Mouse (Mus musculus) adipocyte (in vitro differentiated cells): ENCODE measurements around the gene Zc3h6.
A peak's percentile ranks its signal among the peaks of the same experiment; 100 is the strongest.

ENCODE experiments used
- DNase-seq: peaks from one replicate; pipeline ENCODE4 v3.0.0-alpha.2; 2016; ENCODE audit warnings: low spot score

Zc3h6 gene

DNA sequence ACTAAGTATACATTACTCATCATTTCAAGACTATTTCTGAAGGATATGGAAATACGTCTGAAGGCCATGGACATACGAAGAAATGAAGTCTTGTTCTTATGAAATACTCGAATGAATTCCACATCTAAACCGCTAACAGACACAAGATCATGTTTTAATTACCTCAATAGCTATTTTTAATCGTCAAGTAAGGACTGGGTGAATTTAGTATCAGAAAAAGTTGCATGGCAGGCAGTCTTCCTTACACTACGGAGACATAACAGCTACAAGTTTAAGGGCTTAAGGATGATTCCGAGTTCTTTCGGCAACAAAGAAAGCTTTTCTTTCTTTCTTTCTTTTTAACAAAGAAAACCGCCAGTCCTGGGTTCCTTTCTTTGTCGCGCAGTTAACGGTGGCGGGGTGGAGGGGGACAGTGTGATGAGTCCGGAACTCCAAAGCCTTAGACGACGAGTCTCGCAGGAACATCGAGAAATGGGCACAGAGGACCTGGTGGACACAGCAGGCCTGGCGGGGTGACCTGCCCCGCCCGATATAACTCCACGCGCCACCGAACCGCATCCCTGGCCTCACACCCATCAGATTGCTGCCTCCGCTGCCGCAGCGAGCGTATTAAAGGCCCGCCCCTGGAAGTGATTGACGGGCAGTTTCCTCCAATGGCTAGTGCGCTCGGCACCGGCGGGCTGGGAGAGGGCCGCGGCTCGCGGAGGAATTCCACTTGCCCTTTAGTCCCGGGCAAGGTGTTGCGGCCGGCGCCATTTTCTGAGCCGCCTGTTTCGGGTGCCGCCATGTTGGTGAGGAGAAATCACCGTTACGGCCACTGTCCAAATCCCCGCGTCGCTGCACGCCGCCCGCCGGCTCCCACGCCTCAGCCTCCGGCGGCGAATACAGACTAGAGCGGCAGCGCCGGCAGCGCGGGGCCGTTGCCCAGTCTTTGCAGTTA, at the start of gene Zc3h6:
Gene Zc3h6, plus strand, starts transcription at position 762 of the 940 bp plus-strand sequence.
- DNase-seq = peak; percentile 99

DNA sequence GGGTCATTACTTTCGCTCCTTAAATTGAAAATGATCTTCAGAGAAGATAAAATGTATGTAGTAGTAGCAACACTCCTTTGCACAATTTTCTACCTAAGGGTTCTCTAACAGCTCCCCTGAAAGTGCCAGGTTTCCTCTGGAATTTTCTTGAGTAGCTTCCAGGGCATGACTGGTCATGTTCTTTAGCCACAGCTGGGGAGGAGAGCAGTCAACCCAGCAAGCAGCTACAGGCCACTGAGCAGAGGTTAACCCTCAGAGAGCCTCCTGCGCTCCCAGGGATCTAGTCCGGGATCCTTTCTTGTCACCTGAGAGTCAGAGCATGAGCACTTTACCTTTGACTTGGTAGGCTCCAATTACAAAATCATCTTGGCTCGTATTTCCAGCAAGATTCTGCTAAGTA, 42.4 kb upstream of the Zc3h6 start:
- no peak for DNase-seq

GRCm38 (mm10) chr2:128928446-128928845, 38.8 kb upstream of the Zc3h6 start:
- no peak for DNase-seq

GRCm38 (mm10) chr2:128930704-128931103, 36.5 kb upstream of the Zc3h6 start:
- DNase-seq = no peak

- DNase-seq = peak; percentile 58
Measured at GRCm38 (mm10) chr2:128936256-128936655, 30.9 kb upstream of the Zc3h6 start.

DNA sequence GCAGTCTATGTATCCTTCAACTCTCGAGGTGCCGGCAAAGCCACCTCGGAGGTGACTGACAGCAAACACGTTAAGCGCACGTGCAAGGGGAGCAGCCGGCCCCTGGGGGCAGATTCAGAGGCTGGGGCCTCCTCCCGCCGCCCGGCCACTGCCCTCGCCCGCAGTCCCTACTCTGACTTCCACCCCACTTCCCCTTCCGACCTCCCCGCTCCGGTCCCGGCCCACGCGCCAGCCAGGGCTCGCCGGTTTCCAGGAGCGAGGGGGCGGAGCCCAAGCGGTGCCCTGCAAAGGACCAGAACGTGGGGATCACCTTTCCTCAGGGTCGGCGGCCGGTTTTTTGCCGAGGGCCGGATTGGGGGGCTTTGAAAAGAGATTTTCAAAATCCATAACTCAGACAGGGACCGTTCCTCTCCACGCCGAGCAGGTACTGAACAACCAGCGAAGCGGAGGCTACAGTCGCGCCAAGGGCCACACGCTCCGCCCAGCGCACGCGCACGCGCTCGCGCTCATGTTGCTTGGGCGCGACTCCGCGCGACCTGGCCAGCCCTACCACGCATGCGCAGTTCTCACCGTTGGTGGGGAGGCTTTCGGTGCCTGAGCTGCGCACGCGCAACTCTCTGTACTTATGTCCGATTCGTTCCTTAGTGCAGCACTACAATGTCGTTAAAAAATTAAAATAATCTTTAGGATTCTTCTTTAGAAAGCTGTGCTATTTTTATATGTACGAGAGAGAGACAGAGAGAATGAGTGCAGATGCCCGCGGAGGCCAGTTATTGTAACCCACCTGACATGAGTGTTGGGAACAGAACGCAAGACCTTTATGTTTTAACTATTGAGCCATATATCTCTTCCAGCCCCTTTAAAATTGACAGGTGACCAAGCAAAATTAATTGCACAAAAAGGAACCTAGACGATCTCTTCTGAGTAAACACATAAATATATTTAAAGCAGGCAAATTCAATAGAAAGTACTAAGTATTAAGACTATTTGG, 23.4 kb upstream of the Zc3h6 start, which contains the start of gene Zc3h8:
Gene Zc3h8, minus strand, starts transcription at position 540 of the 991 bp plus-strand sequence.
- peak; percentile 98 for DNase-seq

DNA sequence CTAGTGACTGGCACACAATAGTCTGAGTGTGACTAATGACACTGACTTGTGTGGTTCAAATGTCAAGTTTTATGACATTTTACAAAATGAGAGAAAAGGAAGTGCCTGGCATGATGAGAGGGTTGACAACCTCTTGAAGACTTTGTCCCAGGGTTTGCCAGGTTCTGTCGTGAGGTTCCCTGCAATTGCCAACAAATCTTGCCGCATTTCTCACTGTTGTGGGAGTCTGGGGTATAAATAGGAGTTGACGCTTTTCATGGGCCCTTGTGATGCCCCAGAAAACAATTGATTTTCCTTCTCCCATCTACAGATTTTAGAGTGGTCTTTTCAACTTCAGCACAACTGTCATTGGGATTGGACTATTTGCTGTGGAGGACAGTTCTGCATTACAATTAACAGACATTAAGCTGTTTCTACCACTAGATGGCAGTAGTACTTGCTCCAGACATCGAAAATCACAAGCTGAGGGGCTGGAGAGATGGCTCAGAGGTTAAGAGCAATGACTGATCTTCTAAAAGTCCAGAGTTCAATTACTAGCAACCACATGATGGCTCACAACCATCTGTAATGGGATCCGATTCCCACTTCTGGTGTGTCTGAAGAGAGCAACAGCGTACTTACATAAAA, 19.1 kb upstream of the Zc3h6 start:
- DNase-seq = peak; percentile 76

GRCm38 (mm10) chr2:128954186-128954585, 13.0 kb upstream of the Zc3h6 start:
- no peak for DNase-seq

- peak; percentile 57 for DNase-seq
Measured at GRCm38 (mm10) chr2:128965505-128966105, 1.6 kb upstream of the Zc3h6 start.

DNA sequence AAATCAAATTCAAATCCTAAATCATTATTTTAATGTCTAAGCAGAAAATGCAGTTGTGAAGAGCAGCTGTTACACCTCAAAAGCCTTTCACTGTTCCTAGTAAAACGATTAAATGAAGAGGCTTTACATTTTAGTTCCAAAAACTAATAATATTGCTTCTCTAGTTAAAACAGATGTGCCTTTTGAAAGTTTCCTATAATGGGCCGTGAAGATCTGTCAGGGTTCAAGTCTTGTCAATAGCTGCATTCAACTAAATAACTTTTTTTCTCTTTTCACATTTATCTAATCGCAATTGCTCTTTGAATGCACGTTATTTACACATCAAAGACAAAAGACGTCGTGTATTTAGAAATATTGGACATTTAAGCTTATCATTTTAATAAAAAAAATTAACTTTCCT, 966 bp upstream of the Zc3h6 start:
- DNase-seq = no peak

- peak; percentile 82 for DNase-seq
Measured at GRCm38 (mm10) chr2:128967661-128968441, 649 bp downstream of the Zc3h6 start, which contains the start of gene Gm10762. Gene Gm10762, minus strand, starts transcription at chr2:128967725.

DNA sequence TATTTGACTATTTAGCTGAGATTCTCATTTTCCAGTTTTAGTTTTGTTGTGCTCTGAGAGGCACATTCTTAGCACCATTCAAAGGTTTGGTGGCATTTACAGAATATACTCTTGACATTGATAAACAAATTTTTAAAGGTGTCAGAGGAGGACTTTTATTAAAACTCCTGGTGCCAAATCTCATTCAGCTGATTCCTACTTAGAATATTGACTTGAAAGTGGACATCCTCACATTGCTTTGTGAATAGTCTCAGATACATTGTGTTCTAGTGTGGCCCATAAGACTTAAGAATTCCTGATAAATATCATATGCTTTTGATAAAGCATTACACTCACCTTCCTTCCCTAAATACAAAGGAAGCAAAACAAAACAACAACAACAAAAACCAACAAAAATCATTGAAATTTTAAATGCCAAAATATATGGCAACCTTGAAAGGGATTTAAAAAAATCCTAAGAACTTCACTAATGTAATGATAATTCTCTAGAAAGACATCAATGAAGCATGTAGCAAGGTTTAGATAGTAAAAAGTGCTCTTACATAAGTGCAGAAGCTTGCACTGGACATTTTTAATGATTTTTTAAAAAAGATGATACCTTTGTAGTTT, 1.4 kb downstream of the Zc3h6 start:
- no peak for DNase-seq

DNA sequence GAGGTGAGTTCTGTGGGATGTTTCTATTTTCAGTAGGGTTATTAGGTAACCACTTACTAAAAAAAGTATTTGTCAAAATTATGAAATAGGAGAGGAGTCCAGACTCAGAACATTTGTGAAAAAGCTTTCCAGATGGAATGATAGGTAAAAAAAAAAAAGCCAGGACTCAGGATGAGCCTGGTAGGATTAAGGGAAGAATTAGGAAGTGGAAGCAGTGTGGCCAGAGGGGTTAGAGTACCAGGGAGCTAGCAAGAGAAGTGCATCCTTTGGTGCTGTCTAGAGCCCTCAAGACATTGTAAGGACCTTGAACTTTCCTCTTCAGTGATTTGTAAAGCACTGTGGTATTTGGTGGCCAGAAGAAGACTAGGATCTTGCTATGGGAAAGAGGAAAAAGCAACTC, 5.1 kb downstream of the Zc3h6 start:
- DNase-seq = no peak

- DNase-seq = no peak
Measured at GRCm38 (mm10) chr2:128975572-128975971, 8.4 kb downstream of the Zc3h6 start.

- no peak for DNase-seq
Measured at GRCm38 (mm10) chr2:128984746-128985145, 17.5 kb downstream of the Zc3h6 start.

GRCm38 (mm10) chr2:129004872-129005271, 37.7 kb downstream of the Zc3h6 start:
- DNase-seq = no peak

- DNase-seq = no peak
Measured at GRCm38 (mm10) chr2:129006194-129006749, 39.1 kb downstream of the Zc3h6 start.

DNA sequence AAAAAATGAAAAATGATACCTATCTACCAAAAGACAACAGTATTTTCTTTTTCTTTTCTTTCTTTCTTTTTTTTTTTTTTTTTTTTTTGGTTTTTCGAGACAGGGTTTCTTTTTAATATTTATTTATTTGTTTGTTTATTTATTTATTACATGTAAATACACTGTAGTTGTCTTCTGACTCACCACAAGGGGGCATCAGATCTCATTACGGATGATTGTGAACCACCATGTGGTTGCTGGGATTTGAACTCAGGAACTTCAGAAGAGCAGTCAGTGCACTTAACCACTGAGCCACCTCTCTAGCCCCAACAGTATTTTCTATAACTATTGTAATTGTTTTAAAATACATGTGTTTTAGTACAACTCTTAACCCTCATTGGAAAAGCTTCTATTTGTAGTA, 41.7 kb downstream of the Zc3h6 start:
- DNase-seq = peak; percentile 30

GRCm38 (mm10) chr2:129020106-129020505, 52.9 kb downstream of the Zc3h6 start:
- DNase-seq = no peak

GRCm38 (mm10) chr2:129024820-129025219, 57.6 kb downstream of the Zc3h6 start:
- DNase-seq = peak; percentile 12
